In genomic region chr5:124115990-124116845, GRCm38 (mm10) we compare ENCODE assay signal across 8 mouse cellular contexts. TPM values are rescaled to one million over a fixed set of nuclear protein-coding genes. Genes with fewer than 3 reads are reported as not detected.
DNase-seq lines count a peak whose midpoint lies in the region; ATAC-seq and TF ChIP-seq lines count a peak whose summit lies in the region.

Gene Arl6ip4, plus strand, starts transcription at chr5:124116089.

- peak; percentile 49 for DNase-seq in MEL-GATA-1-ER (ENCODE audit: extremely low read depth, low read depth)
- peak; percentile 76 to 85 for DNase-seq in cerebellum, adult 2 months
- DNase-seq in forelimb bud, embryonic 11.5 days (ENCODE audit: low read depth, low spot score): peak; percentile 79
- peak; percentile 86 to 91 for DNase-seq in layer of hippocampus, postnatal 10 days (ENCODE audit: low spot score in 2 of 2)
- DNase-seq in lung, postnatal 10 days: peak; percentile 86
- DNase-seq in ovary, postnatal 36 days (ENCODE audit: low spot score): peak; percentile 75
- DNase-seq in thymus, postnatal 14 days: peak; percentile 82

- no peak for TF ChIP-seq CTCF in cerebellum, adult 2 months (IDR thresholded peaks at IDR 0.05; ENCODE audit: borderline replicate concordance, insufficient read depth, low read depth, low read length)

- peak; percentile 80 for TF ChIP-seq POLR2A in cerebellum, adult 2 months (IDR thresholded peaks at IDR 0.05; ENCODE audit: borderline replicate concordance, insufficient read depth, low read length)

- no peaks in the 10 kb centered on the region for H3K27me3 ChIP-seq in cerebellum, adult 2 months (ENCODE audit: control insufficient read depth, insufficient read depth, low read length)

- whole genome bisulfite sequencing in cerebellum, adult 2 months: 2% methylated on average over 64 of the region's 64 CpGs

- peak within 1 kb of the TSS; percentile 97 for H3K4me3 ChIP-seq in cerebellum, adult 2 months (replicated peaks; ENCODE audit: insufficient read depth, low read depth, low read length)

- ATAC-seq in hematopoietic stem cell, adult 5-6 weeks (replicated peaks in 1 of 2; ENCODE audit: insufficient read depth in 1 of 2, low FRiP score in 2 of 2, low TSS enrichment in 1 of 2, low read depth in 1 of 2, poor library complexity in 2 of 2, severe bottlenecking in 2 of 2): peak in 1 of 2 experiments; percentile 11; a peak in 1 of 4 replicates

- peak within 1 kb of the TSS; percentile 80 for H3K27ac ChIP-seq in cerebellum, adult 2 months (ENCODE audit: insufficient read depth, low read length)

- peaks cover 12% of the 10 kb centered on the region for H3K4me1 ChIP-seq in cerebellum, adult 2 months (ENCODE audit: control insufficient read depth, insufficient read depth, low read length)

RNA-seq across cellular contexts. Expression of gene Arl6ip4, which starts in this region (rescaled TPM):
- polyA plus RNA-seq in cerebellum, adult 2 months (2012; rRNA removed): 81.6 and 91.0 TPM in 2 replicates
- 81.3 and 90.1 TPM in 2 replicates for total RNA-seq in hematopoietic stem cell, adult 5-6 weeks (2017)
- 10 to 100 TPM; 54.3 to 60.0 TPM for total RNA-seq in layer of hippocampus, postnatal 10 days (2021)
